Comparison of ENCODE assay signal across 8 mouse cellular contexts in genomic region chr15:82046246-82046891, GRCm38 (mm10). TPM values are rescaled to one million over a fixed set of nuclear protein-coding genes. Genes with fewer than 3 reads are reported as not detected.
A peak's percentile ranks its signal among the peaks of the same experiment; 100 is the strongest.
DNase-seq lines count a peak whose midpoint lies in the region; ATAC-seq lines count a peak whose summit lies in the region.

No protein-coding gene starts in this region.

- ATAC-seq in CD4-positive, CD25-positive, alpha-beta regulatory T cell, adult 4 months = peak; percentile 13
- ATAC-seq in common myeloid progenitor, adult 5-6 weeks (replicated peaks; ENCODE audit: low read depth, poor library complexity, severe bottlenecking) = peak; percentile 17; the same call in 1 of the 2 replicates
- ATAC-seq in hindbrain, embryonic 14.5 days (ENCODE audit: low FRiP score) = no peak
- peak; percentile 54 for ATAC-seq in liver, embryonic 12.5 days
- ATAC-seq in stomach, embryonic 15.5 days (ENCODE audit: insufficient read depth, low FRiP score, low read depth) = peak; percentile 40; the same call in 1 of the 2 replicates

- peaks cover 6% of the 10 kb centered on the region; the same call in 1 of the 2 replicates for H3K27me3 ChIP-seq in heart, embryonic 10.5 days (ENCODE audit: insufficient read depth, poor library complexity, severe bottlenecking)
- H3K27me3 ChIP-seq in hindbrain, embryonic 14.5 days (ENCODE audit: control insufficient read depth, insufficient read depth, low read length) = no peaks in the 10 kb centered on the region
- peaks cover 28% of the 10 kb centered on the region for H3K27me3 ChIP-seq in liver, embryonic 12.5 days (replicated peaks)
- no peaks in the 10 kb centered on the region for H3K27me3 ChIP-seq in stomach, embryonic 15.5 days (replicated peaks)

- 5% methylated on average over 26 of the region's 26 CpGs for WGBS in heart, embryonic 10.5 days
- WGBS in hindbrain, embryonic 14.5 days = 6% methylated on average over 26 of the region's 26 CpGs
- 1% methylated on average over 26 of the region's 26 CpGs for WGBS in liver, embryonic 12.5 days (ENCODE audit: insufficient replicate concordance)
- 1% methylated on average over 26 of the region's 26 CpGs for WGBS in stomach, embryonic 15.5 days

- H3K9ac ChIP-seq in hindbrain, embryonic 14.5 days = peak overlapping the region; percentile 93
- peak overlapping the region; percentile 96 for H3K9ac ChIP-seq in liver, embryonic 12.5 days
- peak overlapping the region; percentile 99 for H3K9ac ChIP-seq in stomach, embryonic 15.5 days

- H3K9me3 ChIP-seq in heart, embryonic 10.5 days = no peaks in the 10 kb centered on the region
- H3K9me3 ChIP-seq in hindbrain, embryonic 14.5 days (ENCODE audit: control insufficient read depth, low read length) = no peaks in the 10 kb centered on the region
- H3K9me3 ChIP-seq in liver, embryonic 12.5 days (replicated peaks) = no peaks in the 10 kb centered on the region
- no peaks in the 10 kb centered on the region for H3K9me3 ChIP-seq in stomach, embryonic 15.5 days

- H3K4me1 ChIP-seq in heart, embryonic 10.5 days = peaks cover 13% of the 10 kb centered on the region
- peaks cover 18% of the 10 kb centered on the region for H3K4me1 ChIP-seq in hindbrain, embryonic 14.5 days (replicated peaks; ENCODE audit: control insufficient read depth, insufficient read depth, low read length)
- peaks cover 36% of the 10 kb centered on the region for H3K4me1 ChIP-seq in liver, embryonic 12.5 days
- H3K4me1 ChIP-seq in stomach, embryonic 15.5 days = peaks cover 9% of the 10 kb centered on the region; the same call in 1 of the 2 replicates

- peaks cover 17% of the 10 kb centered on the region for H3K36me3 ChIP-seq in heart, embryonic 10.5 days
- H3K36me3 ChIP-seq in hindbrain, embryonic 14.5 days (replicated peaks; ENCODE audit: control insufficient read depth, insufficient read depth) = peaks cover 20% of the 10 kb centered on the region
- peaks cover 24% of the 10 kb centered on the region for H3K36me3 ChIP-seq in liver, embryonic 12.5 days
- H3K36me3 ChIP-seq in stomach, embryonic 15.5 days = peaks cover 11% of the 10 kb centered on the region

- H3K4me2 ChIP-seq in hindbrain, embryonic 14.5 days (replicated peaks) = peak overlapping the region; percentile 98
- peak overlapping the region; percentile 86 for H3K4me2 ChIP-seq in liver, embryonic 12.5 days
- H3K4me2 ChIP-seq in stomach, embryonic 15.5 days = peak overlapping the region; percentile 85

- no peak for DNase-seq in heart, embryonic 10.5 days (ENCODE audit: low spot score)
- DNase-seq in heart, adult 9 months (ENCODE audit: low spot score in 2 of 2) = no peak
- DNase-seq in hindbrain, embryonic 14.5 days (ENCODE audit: low spot score) = no peak
- DNase-seq in layer of hippocampus, adult 9-11 months = no peak

- peak overlapping the region; percentile 99 for H3K4me3 ChIP-seq in heart, embryonic 10.5 days
- peak overlapping the region; percentile 100 for H3K4me3 ChIP-seq in hindbrain, embryonic 14.5 days (replicated peaks; ENCODE audit: low read length)
- H3K4me3 ChIP-seq in liver, embryonic 12.5 days = peak overlapping the region; percentile 98
- peak overlapping the region; percentile 100 for H3K4me3 ChIP-seq in stomach, embryonic 15.5 days (replicated peaks)

- peak overlapping the region; percentile 98 for H3K27ac ChIP-seq in heart, embryonic 10.5 days
- no peak overlapping the region for H3K27ac ChIP-seq in hindbrain, embryonic 14.5 days
- peak overlapping the region; percentile 90 for H3K27ac ChIP-seq in liver, embryonic 12.5 days
- peak overlapping the region; percentile 94 for H3K27ac ChIP-seq in stomach, embryonic 15.5 days

RNA-seq across cellular contexts. Expression of gene Snu13, which starts 1.0 kb away (rescaled TPM):
- polyA plus RNA-seq in heart, embryonic 10.5 days (2016; fragmentation: Nextera tagmentation; extraction: Ambion mirVana) = 217 and 292 TPM in 2 replicates
- polyA plus RNA-seq in CD4-positive, CD25-positive, alpha-beta regulatory T cell, adult 4 months (2017; shearing (Covaris generic)) = 100 to 1,000 TPM; 175 to 178 TPM
- total RNA-seq in common myeloid progenitor, adult 5-6 weeks (2017) = 197 and 206 TPM in 2 replicates
- polyA plus RNA-seq in hindbrain, embryonic 14.5 days (2014; fragmentation: Nextera tagmentation; extraction: Ambion mirVana) = 235 and 252 TPM in 2 replicates
- 232 and 235 TPM in 2 replicates for polyA plus RNA-seq in liver, embryonic 12.5 days (2016; fragmentation: Nextera tagmentation; extraction: Ambion mirVana)
- polyA plus RNA-seq in stomach, embryonic 15.5 days (2015; fragmentation: Nextera tagmentation; extraction: Ambion mirVana) = 259 and 287 TPM in 2 replicates

RNA-seq across cellular contexts. Expression of gene 4930407I10Rik, which starts 12.6 kb away (rescaled TPM):
- not detected in 2 replicates for polyA plus RNA-seq in heart, embryonic 10.5 days (2016; fragmentation: Nextera tagmentation; extraction: Ambion mirVana)
- polyA plus RNA-seq in CD4-positive, CD25-positive, alpha-beta regulatory T cell, adult 4 months (2017; shearing (Covaris generic)) = not detected
- total RNA-seq in common myeloid progenitor, adult 5-6 weeks (2017) = not detected in 2 replicates
- polyA plus RNA-seq in hindbrain, embryonic 14.5 days (2014; fragmentation: Nextera tagmentation; extraction: Ambion mirVana) = not detected in 2 replicates
- polyA plus RNA-seq in liver, embryonic 12.5 days (2016; fragmentation: Nextera tagmentation; extraction: Ambion mirVana) = not detected in 2 replicates
- polyA plus RNA-seq in stomach, embryonic 15.5 days (2015; fragmentation: Nextera tagmentation; extraction: Ambion mirVana) = not detected in 2 replicates

RNA-seq across cellular contexts. Expression of gene Desi1, which starts 12.7 kb away (rescaled TPM):
- polyA plus RNA-seq in heart, embryonic 10.5 days (2016; fragmentation: Nextera tagmentation; extraction: Ambion mirVana) = 26.7 and 27.5 TPM in 2 replicates
- 10 to 100 TPM in 1 of 2 experiments, 1 to 10 TPM in 1; 7.8 to 10.2 TPM for polyA plus RNA-seq in CD4-positive, CD25-positive, alpha-beta regulatory T cell, adult 4 months (2017; shearing (Covaris generic))
- 12.2 and 13.6 TPM in 2 replicates for total RNA-seq in common myeloid progenitor, adult 5-6 weeks (2017)
- polyA plus RNA-seq in hindbrain, embryonic 14.5 days (2014; fragmentation: Nextera tagmentation; extraction: Ambion mirVana) = 53.2 and 61.3 TPM in 2 replicates
- polyA plus RNA-seq in liver, embryonic 12.5 days (2016; fragmentation: Nextera tagmentation; extraction: Ambion mirVana) = 19.6 and 21.8 TPM in 2 replicates
- polyA plus RNA-seq in stomach, embryonic 15.5 days (2015; fragmentation: Nextera tagmentation; extraction: Ambion mirVana) = 23.0 and 23.4 TPM in 2 replicates

RNA-seq across cellular contexts. Expression of gene Mei1, which starts 23.4 kb away (rescaled TPM):
- 0.05 TPM in 1 of 2 replicates, not detected in the other for polyA plus RNA-seq in heart, embryonic 10.5 days (2016; fragmentation: Nextera tagmentation; extraction: Ambion mirVana)
- polyA plus RNA-seq in CD4-positive, CD25-positive, alpha-beta regulatory T cell, adult 4 months (2017; shearing (Covaris generic)) = not detected
- not detected in 2 replicates for total RNA-seq in common myeloid progenitor, adult 5-6 weeks (2017)
- 0.08 and 0.09 TPM in 2 replicates for polyA plus RNA-seq in hindbrain, embryonic 14.5 days (2014; fragmentation: Nextera tagmentation; extraction: Ambion mirVana)
- not detected in 2 replicates for polyA plus RNA-seq in liver, embryonic 12.5 days (2016; fragmentation: Nextera tagmentation; extraction: Ambion mirVana)
- polyA plus RNA-seq in stomach, embryonic 15.5 days (2015; fragmentation: Nextera tagmentation; extraction: Ambion mirVana) = not detected in 2 replicates

RNA-seq across cellular contexts. Expression of gene Xrcc6, which starts 58.7 kb away (rescaled TPM):
- 98.6 and 99.8 TPM in 2 replicates for polyA plus RNA-seq in heart, embryonic 10.5 days (2016; fragmentation: Nextera tagmentation; extraction: Ambion mirVana)
- polyA plus RNA-seq in CD4-positive, CD25-positive, alpha-beta regulatory T cell, adult 4 months (2017; shearing (Covaris generic)) = 10 to 100 TPM; 56.5 to 73.1 TPM
- total RNA-seq in common myeloid progenitor, adult 5-6 weeks (2017) = 409 and 444 TPM in 2 replicates
- polyA plus RNA-seq in hindbrain, embryonic 14.5 days (2014; fragmentation: Nextera tagmentation; extraction: Ambion mirVana) = 36.7 and 38.7 TPM in 2 replicates
- 94.9 and 98.7 TPM in 2 replicates for polyA plus RNA-seq in liver, embryonic 12.5 days (2016; fragmentation: Nextera tagmentation; extraction: Ambion mirVana)
- polyA plus RNA-seq in stomach, embryonic 15.5 days (2015; fragmentation: Nextera tagmentation; extraction: Ambion mirVana) = 76.6 and 83.2 TPM in 2 replicates
